Mouse (Mus musculus): ENCODE results near the gene Polr2c. TPM values are rescaled to one million over a fixed set of nuclear protein-coding genes. Genes with fewer than 3 reads are reported as not detected.
A peak's percentile ranks its signal among the peaks of the same experiment; 100 is the strongest.

Gene Polr2c
- 3.5 and 4.1 TPM in 2 replicates for polyA plus RNA-seq (2012)

- Histone ChIP-seq H3K36me3 (ENCODE audit: control insufficient read depth) (peaks cover 68% of the 10 kb centered on the region), H3K4me1 (ENCODE audit: control insufficient read depth) (peaks cover 42% of the 10 kb centered on the region), H3K27me3 (ENCODE audit: control insufficient read depth) (no peaks in the 10 kb centered on the region), H3K4me3 (replicated peaks) (peak within 1 kb of the TSS; percentile 88), H3K9me3 (ENCODE audit: control insufficient read depth, low read length) (no peaks in the 10 kb centered on the region)
- no peak for TF ChIP-seq TAL1 (IDR thresholded peaks at IDR 0.05; ENCODE audit: low read length)
- no peak for TF ChIP-seq GATA1 (IDR thresholded peaks at IDR 0.05; ENCODE audit: low read length)
These were observed at the start of gene Polr2c for GRCm38 (mm10) chr8:94857346-94858173. Gene Polr2c (plus strand): TSS chr8:94857450.

GRCm38 (mm10) chr8:94807506-94807905 is 49.7 kb upstream of the Polr2c start:
- Histone ChIP-seq H3K9me3 (ENCODE audit: control insufficient read depth, low read length) (no peaks in the 10 kb centered on the region), H3K4me3 (replicated peaks) (no peak overlapping the region), H3K4me1 (ENCODE audit: control insufficient read depth) (peaks cover 46% of the 10 kb centered on the region), H3K36me3 (ENCODE audit: control insufficient read depth) (no peaks in the 10 kb centered on the region), H3K27me3 (ENCODE audit: control insufficient read depth) (peaks cover 60% of the 10 kb centered on the region)
- TF ChIP-seq TAL1 (IDR thresholded peaks at IDR 0.05; ENCODE audit: low read length) (no peak), GATA1 (IDR thresholded peaks at IDR 0.05; ENCODE audit: low read length) (no peak)

- TF ChIP-seq GATA1 (IDR thresholded peaks at IDR 0.05; ENCODE audit: low read length): no peak
- TF ChIP-seq TAL1 (IDR thresholded peaks at IDR 0.05; ENCODE audit: low read length): no peak
- Histone ChIP-seq H3K9me3 (ENCODE audit: control insufficient read depth, low read length) (no peaks in the 10 kb centered on the region), H3K4me1 (ENCODE audit: control insufficient read depth) (peaks cover 51% of the 10 kb centered on the region)
These were observed 48.9 kb upstream of the Polr2c start for GRCm38 (mm10) chr8:94808372-94808771.

GRCm38 (mm10) chr8:94810153-94810552 is 47.1 kb upstream of the Polr2c start, which contains the start of gene Ccl17:
Gene Ccl17 (plus strand): TSS chr8:94810453.
- Histone ChIP-seq H3K4me3 (replicated peaks) (no peak within 1 kb of the TSS), H3K27me3 (ENCODE audit: control insufficient read depth) (peaks cover 33% of the 10 kb centered on the region), H3K9me3 (ENCODE audit: control insufficient read depth, low read length) (no peaks in the 10 kb centered on the region), H3K4me1 (ENCODE audit: control insufficient read depth) (peaks cover 41% of the 10 kb centered on the region), H3K36me3 (ENCODE audit: control insufficient read depth) (no peaks in the 10 kb centered on the region)
- TF ChIP-seq GATA1 (IDR thresholded peaks at IDR 0.05; ENCODE audit: low read length): no peak

More at GRCm38 (mm10) chr8:94808372-94808771, 48.9 kb upstream of the Polr2c start:
- Histone ChIP-seq H3K27me3 (ENCODE audit: control insufficient read depth) (peaks cover 51% of the 10 kb centered on the region), H3K4me3 (replicated peaks) (no peak overlapping the region), H3K36me3 (ENCODE audit: control insufficient read depth) (no peaks in the 10 kb centered on the region)

GRCm38 (mm10) chr8:94810855-94811254 is 46.4 kb upstream of the Polr2c start:
- no peak for TF ChIP-seq GATA1 (IDR thresholded peaks at IDR 0.05; ENCODE audit: low read length)
- TF ChIP-seq TAL1 (IDR thresholded peaks at IDR 0.05; ENCODE audit: low read length): no peak
- Histone ChIP-seq H3K36me3 (ENCODE audit: control insufficient read depth) (no peaks in the 10 kb centered on the region), H3K9me3 (ENCODE audit: control insufficient read depth, low read length) (no peaks in the 10 kb centered on the region), H3K4me3 (replicated peaks) (no peak overlapping the region), H3K27me3 (ENCODE audit: control insufficient read depth) (peaks cover 31% of the 10 kb centered on the region), H3K4me1 (ENCODE audit: control insufficient read depth) (peaks cover 41% of the 10 kb centered on the region)

- H3K9me3 ChIP-seq (ENCODE audit: control insufficient read depth, low read length): no peaks in the 10 kb centered on the region
- peaks cover 23% of the 10 kb centered on the region for H3K27me3 ChIP-seq (ENCODE audit: control insufficient read depth)
- peaks cover 37% of the 10 kb centered on the region for H3K4me1 ChIP-seq (ENCODE audit: control insufficient read depth)
- no peak overlapping the region for H3K4me3 ChIP-seq (replicated peaks)
- TF ChIP-seq TAL1 (IDR thresholded peaks at IDR 0.05; ENCODE audit: low read length) (no peak), GATA1 (IDR thresholded peaks at IDR 0.05; ENCODE audit: low read length) (no peak)
- no peaks in the 10 kb centered on the region for H3K36me3 ChIP-seq (ENCODE audit: control insufficient read depth)
These were observed 45.6 kb upstream of the Polr2c start for GRCm38 (mm10) chr8:94811654-94812053.

GRCm38 (mm10) chr8:94812645-94813098 is 44.6 kb upstream of the Polr2c start:
- TF ChIP-seq TAL1 (IDR thresholded peaks at IDR 0.05; ENCODE audit: low read length) (no peak), GATA1 (IDR thresholded peaks at IDR 0.05; ENCODE audit: low read length) (no peak)

GRCm38 (mm10) chr8:94814556-94814955 is 42.7 kb upstream of the Polr2c start:
- Histone ChIP-seq H3K4me3 (replicated peaks) (no peak overlapping the region), H3K9me3 (ENCODE audit: control insufficient read depth, low read length) (no peaks in the 10 kb centered on the region), H3K36me3 (ENCODE audit: control insufficient read depth) (peaks cover 20% of the 10 kb centered on the region), H3K27me3 (ENCODE audit: control insufficient read depth) (peaks cover 7% of the 10 kb centered on the region), H3K4me1 (ENCODE audit: control insufficient read depth) (peaks cover 18% of the 10 kb centered on the region)
- TF ChIP-seq TAL1 (IDR thresholded peaks at IDR 0.05; ENCODE audit: low read length) (no peak), GATA1 (IDR thresholded peaks at IDR 0.05; ENCODE audit: low read length) (no peak)

More at GRCm38 (mm10) chr8:94812645-94813098, 44.6 kb upstream of the Polr2c start:
- Histone ChIP-seq H3K9me3 (ENCODE audit: control insufficient read depth, low read length) (no peaks in the 10 kb centered on the region), H3K36me3 (ENCODE audit: control insufficient read depth) (peaks cover 2% of the 10 kb centered on the region; the same call in 1 of the 2 replicates), H3K4me1 (ENCODE audit: control insufficient read depth) (peaks cover 34% of the 10 kb centered on the region), H3K27me3 (ENCODE audit: control insufficient read depth) (peaks cover 15% of the 10 kb centered on the region), H3K4me3 (replicated peaks) (no peak overlapping the region)

GRCm38 (mm10) chr8:94817933-94818332 is 39.3 kb upstream of the Polr2c start:
- H3K36me3 ChIP-seq (ENCODE audit: control insufficient read depth): peaks cover 54% of the 10 kb centered on the region
- no peak overlapping the region for H3K4me3 ChIP-seq (replicated peaks)
- H3K27me3 ChIP-seq (ENCODE audit: control insufficient read depth): no peaks in the 10 kb centered on the region
- H3K9me3 ChIP-seq (ENCODE audit: control insufficient read depth, low read length): no peaks in the 10 kb centered on the region
- no peak for TF ChIP-seq TAL1 (IDR thresholded peaks at IDR 0.05; ENCODE audit: low read length)
- TF ChIP-seq GATA1 (IDR thresholded peaks at IDR 0.05; ENCODE audit: low read length): no peak
- H3K4me1 ChIP-seq (ENCODE audit: control insufficient read depth): peaks cover 28% of the 10 kb centered on the region
